12 mouse cellular contexts compared by ENCODE assay signal in the genomic region with DNA sequence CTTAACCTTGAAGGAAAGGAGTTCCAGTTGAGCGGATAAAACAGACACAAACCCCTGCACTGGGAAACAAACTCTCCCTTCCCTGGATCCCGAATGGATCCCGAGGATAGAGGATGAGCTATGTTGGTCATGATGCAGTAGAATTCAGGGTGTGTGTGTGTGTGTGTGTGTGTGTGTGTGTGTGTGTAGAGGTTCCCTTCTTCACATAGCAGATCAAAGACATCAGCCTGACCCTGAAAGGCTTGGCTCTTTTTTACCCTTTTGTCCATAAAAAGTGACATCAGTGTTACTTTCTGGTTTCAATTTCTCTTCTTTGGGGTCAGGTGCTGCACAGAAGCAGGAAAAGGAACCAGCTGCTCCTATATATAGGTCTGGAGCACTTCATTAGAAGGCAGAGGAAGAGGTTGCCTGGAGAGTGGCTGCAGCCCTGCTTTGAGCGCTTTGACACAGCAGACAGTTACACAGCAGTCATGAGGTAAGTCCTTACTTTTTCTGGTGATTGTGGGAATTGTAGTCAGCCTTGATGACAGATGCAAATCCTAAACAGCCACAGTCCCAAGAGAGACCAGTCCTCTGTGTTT. TPM values are rescaled to one million over a fixed set of nuclear protein-coding genes. Genes with fewer than 3 reads are reported as not detected.
DNase-seq lines count a peak whose midpoint lies in the region; ATAC-seq and TF ChIP-seq lines count a peak whose summit lies in the region.
"Had no signal": no experiment of that assay in that cellular context is flagged by ENCODE, and none has a peak within 500 bp of the region (broad histone marks: within the 10 kb centered on the region; RNA-seq: fewer than 3 reads in every experiment).

No protein-coding gene starts in this region.

- H3K4me2 ChIP-seq in liver, embryonic 11.5 days: no peak overlapping the region
- H3K4me2 ChIP-seq: forebrain, embryonic 12.5 days had no signal

- peak overlapping the region; percentile 30; the same call in 1 of the 2 replicates for H3K9ac ChIP-seq in liver, adult 2 months (ENCODE audit: low read depth, low read length)
- H3K9ac ChIP-seq in liver, embryonic 11.5 days (ENCODE audit: low read depth, low read length): no peak overlapping the region
- H3K9ac ChIP-seq: forebrain, embryonic 12.5 days had no signal

- TF ChIP-seq CTCF in liver, adult 2 months (IDR thresholded peaks at IDR 0.05; ENCODE audit: low read depth, low read length): no peak

- DNase-seq in frontal cortex, postnatal 36 days (ENCODE audit: low spot score in 2 of 2): no peak
- no peak for DNase-seq in liver, adult 2 months (ENCODE audit: extremely low read depth, low read depth, low spot score)
- DNase-seq in liver, embryonic 11.5 days (ENCODE audit: low spot score): no peak
- DNase-seq in forelimb bud, embryonic 11.5 days (ENCODE audit: low read depth, low spot score): peak; percentile 16
- no peak for DNase-seq in right cerebral cortex, adult 2 months (ENCODE audit: low spot score in 2 of 2)
- DNase-seq in ovary, postnatal 10 days (ENCODE audit: low spot score): no peak

- no peaks in the 10 kb centered on the region for H3K9me3 ChIP-seq in liver, embryonic 11.5 days (ENCODE audit: control insufficient read depth, low read length)
- H3K9me3 ChIP-seq: forebrain, embryonic 12.5 days had no signal

- peak; percentile 50 for ATAC-seq in frontal cortex, adult (ENCODE audit: low TSS enrichment)
- no peak for ATAC-seq in liver, embryonic 11.5 days (replicated peaks; ENCODE audit: low FRiP score)
- ATAC-seq in megakaryocyte progenitor cell, adult 5-6 weeks (replicated peaks; ENCODE audit: poor library complexity): peak; percentile 37

- H3K4me3 ChIP-seq in liver, adult 2 months (ENCODE audit: insufficient read depth, low read depth, low read length): peak overlapping the region; percentile 44; the same call in 1 of the 2 replicates
- H3K4me3 ChIP-seq in liver, embryonic 11.5 days (ENCODE audit: low read depth, low read length): no peak overlapping the region
- H3K4me3 ChIP-seq: forebrain, embryonic 12.5 days had no signal

- H3K27ac ChIP-seq in liver, adult 2 months (replicated peaks; ENCODE audit: insufficient read depth, low read depth, low read length): peak overlapping the region; percentile 51
- H3K27ac ChIP-seq in liver, embryonic 11.5 days (ENCODE audit: low read depth, low read length): no peak overlapping the region
- H3K27ac ChIP-seq: forebrain, embryonic 12.5 days had no signal

- WGBS in liver, adult 2 months: 80% methylated on average over 4 of the region's 4 CpGs
- whole genome bisulfite sequencing in liver, embryonic 11.5 days: 76% methylated on average over 4 of the region's 4 CpGs

- TF ChIP-seq POLR2A in liver, adult 2 months (IDR thresholded peaks at IDR 0.05; ENCODE audit: extremely low read depth, insufficient read depth, low read length): no peak

- no peaks in the 10 kb centered on the region; the same call in 1 of the 2 replicates for H3K36me3 ChIP-seq in liver, adult 2 months (ENCODE audit: control insufficient read depth, insufficient read depth, low read length)
- no peaks in the 10 kb centered on the region for H3K36me3 ChIP-seq in liver, embryonic 11.5 days (ENCODE audit: control insufficient read depth, insufficient read depth, low read length)
- H3K36me3 ChIP-seq: forebrain, embryonic 12.5 days had no signal

- H3K27me3 ChIP-seq in liver, adult 2 months (ENCODE audit: control insufficient read depth, insufficient read depth, low read length): no peaks in the 10 kb centered on the region
- H3K27me3 ChIP-seq in liver, embryonic 11.5 days (replicated peaks; ENCODE audit: control insufficient read depth, insufficient read depth, low read length): no peaks in the 10 kb centered on the region
- H3K27me3 ChIP-seq: forebrain, embryonic 12.5 days had no signal

- H3K4me1 ChIP-seq in liver, adult 2 months (ENCODE audit: control insufficient read depth, insufficient read depth, low read length): no peaks in the 10 kb centered on the region; the same call in 1 of the 2 replicates
- no peaks in the 10 kb centered on the region for H3K4me1 ChIP-seq in liver, embryonic 11.5 days (replicated peaks; ENCODE audit: control insufficient read depth, insufficient read depth, low read length)
- H3K4me1 ChIP-seq: forebrain, embryonic 12.5 days had no signal

- H3K79me2 ChIP-seq in liver, adult 2 months (ENCODE audit: control insufficient read depth, insufficient read depth, low read length): no peaks in the 10 kb centered on the region

RNA-seq across cellular contexts. Expression of a gene that starts 13.3 kb away (rescaled TPM):
- 21.3 and 39.2 TPM in 2 replicates for total RNA-seq in liver, adult 2 months (2014; rRNA removed)
- 3.4 and 5.8 TPM in 2 replicates for polyA plus RNA-seq in liver, adult 2 months (2012; rRNA removed)
- polyA plus RNA-seq in liver, embryonic 11.5 days (2014; fragmentation: Nextera tagmentation; extraction: Ambion mirVana): 0.39 and 0.62 TPM in 2 replicates
- 0.88 and 1.1 TPM in 2 replicates for total RNA-seq in megakaryocyte progenitor cell, adult 5-6 weeks (2015)
- total RNA-seq in megakaryocyte progenitor cell, adult 5-6 weeks (2017): 1.2 and 1.8 TPM in 2 replicates

RNA-seq across cellular contexts. Expression of a gene that starts 19.5 kb away (rescaled TPM):
- 3.6 and 8.0 TPM in 2 replicates for total RNA-seq in liver, adult 2 months (2014; rRNA removed)
- 0.29 and 0.35 TPM in 2 replicates for polyA plus RNA-seq in liver, adult 2 months (2012; rRNA removed)
- 5.2 and 5.8 TPM in 2 replicates for polyA plus RNA-seq in liver, embryonic 11.5 days (2014; fragmentation: Nextera tagmentation; extraction: Ambion mirVana)
- 7.7 and 8.0 TPM in 2 replicates for total RNA-seq in megakaryocyte progenitor cell, adult 5-6 weeks (2015)
- 19.0 and 19.2 TPM in 2 replicates for total RNA-seq in megakaryocyte progenitor cell, adult 5-6 weeks (2017)

RNA-seq across cellular contexts. Expression of a gene that starts 31.8 kb away (rescaled TPM):
- 0.34 and 0.92 TPM in 2 replicates for total RNA-seq in liver, adult 2 months (2014; rRNA removed)
- 0.07 and 0.18 TPM in 2 replicates for polyA plus RNA-seq in liver, adult 2 months (2012; rRNA removed)
- 0.07 and 0.13 TPM in 2 replicates for polyA plus RNA-seq in liver, embryonic 11.5 days (2014; fragmentation: Nextera tagmentation; extraction: Ambion mirVana)
- 0.12 and 0.17 TPM in 2 replicates for total RNA-seq in megakaryocyte progenitor cell, adult 5-6 weeks (2015)
- total RNA-seq in megakaryocyte progenitor cell, adult 5-6 weeks (2017): 0.25 and 0.30 TPM in 2 replicates
- polyA plus RNA-seq: C2C12; stomach, embryonic 14.5 days had no signal

RNA-seq across cellular contexts. Expression of a gene that starts 37.8 kb away (rescaled TPM):
- total RNA-seq in liver, adult 2 months (2014; rRNA removed): 5.5 and 9.7 TPM in 2 replicates
- 1.3 and 1.8 TPM in 2 replicates for polyA plus RNA-seq in liver, adult 2 months (2012; rRNA removed)
- not detected in 2 replicates for polyA plus RNA-seq in liver, embryonic 11.5 days (2014; fragmentation: Nextera tagmentation; extraction: Ambion mirVana)
- total RNA-seq in megakaryocyte progenitor cell, adult 5-6 weeks (2015): not detected in 2 replicates
- total RNA-seq in megakaryocyte progenitor cell, adult 5-6 weeks (2017): 0.27 TPM in 1 of 2 replicates, not detected in the other
- total RNA-seq: granulocyte monocyte progenitor cell, adult 5-6 weeks had no signal
- polyA plus RNA-seq: C2C12; stomach, embryonic 14.5 days had no signal

RNA-seq across cellular contexts. Expression of a gene that starts 42.7 kb away (rescaled TPM):
- total RNA-seq in liver, adult 2 months (2014; rRNA removed): 159 and 192 TPM in 2 replicates
- 137 and 146 TPM in 2 replicates for polyA plus RNA-seq in liver, adult 2 months (2012; rRNA removed)
- polyA plus RNA-seq in liver, embryonic 11.5 days (2014; fragmentation: Nextera tagmentation; extraction: Ambion mirVana): 48.2 and 53.6 TPM in 2 replicates
- total RNA-seq in megakaryocyte progenitor cell, adult 5-6 weeks (2015): 60.4 TPM in 2 replicates
- total RNA-seq in megakaryocyte progenitor cell, adult 5-6 weeks (2017): 30.9 and 32.4 TPM in 2 replicates
